Mouse (Mus musculus) heart, embryonic 16.5 days (tissue): ENCODE measurements at regions not wholly inside any gene's neighbourhood (a gene's known extent, or its start where the extent isn't known, plus 50 kb on each side); places are given as distances from the start of the nearest gene placed in this dataset.

Experiments used
- ATAC-seq: fragments of 200-750 bp; cut with Nextera tagmentation; replicated peaks from 2 replicates; pipeline ENCODE4 v1.8.0; 2017; ENCODE audit warnings: moderate number of reproducible peaks; ENCODE audit not compliant: insufficient read depth, low FRiP score; ENCODE audit errors: extremely low read depth
- H3K27ac ChIP-seq: fragments of 300-500 bp; sonication (generic); 2 replicates; pipeline ENCODE4 v1.5.1; 2014; ENCODE audit warnings: mild to moderate bottlenecking, low read length, control low read depth, moderate library complexity
- H3K27me3 ChIP-seq: fragments of 300-500 bp; sonication (generic); 2 replicates; pipeline ENCODE4 v1.6.1; 2014; ENCODE audit warnings: low read length, mixed read lengths; ENCODE audit not compliant: control insufficient read depth, insufficient read depth
- H3K36me3 ChIP-seq: fragments of 300-500 bp; sonication (generic); 2 replicates; pipeline ENCODE4 v1.6.1; 2014; ENCODE audit not compliant: control insufficient read depth, insufficient read depth
- H3K4me1 ChIP-seq: fragments of 300-500 bp; sonication (generic); 2 replicates; pipeline ENCODE4 v1.6.1; 2014; ENCODE audit warnings: low read length, mixed read lengths; ENCODE audit not compliant: control insufficient read depth, insufficient read depth
- H3K4me2 ChIP-seq: fragments of 300-500 bp; sonication (generic); 2 replicates; pipeline ENCODE4 v1.6.1; 2014; ENCODE audit warnings: low read depth, mild to moderate bottlenecking, control low read depth, low read length
- H3K4me3 ChIP-seq: fragments of 300-500 bp; sonication (generic); 2 replicates; pipeline ENCODE4 v1.5.1; 2014; ENCODE audit warnings: mild to moderate bottlenecking, control low read depth, low read length
- H3K9ac ChIP-seq: fragments of 300-500 bp; sonication (generic); 2 replicates; pipeline ENCODE4 v1.6.1; 2014; ENCODE audit warnings: low read length, control low read depth
- H3K9me3 ChIP-seq: fragments of 300-500 bp; sonication (generic); replicated peaks from 2 replicates; pipeline ENCODE4 v1.6.1; 2016; ENCODE audit warnings: low read length; ENCODE audit not compliant: control insufficient read depth
- WGBS: fragments of 180-500 bp; shearing (Covaris S2); extraction: QIAGEN DNeasy Blood & Tissue Kit; methylation state at CpG from one replicate; pipeline ENCODE4 v1.1.7; 2014; 5-methylcytosine and 5-hydroxymethylcytosine counted together

- Histone ChIP-seq H3K4me1 (no peaks in the 10 kb centered on the region), H3K9ac (no peak overlapping the region), H3K4me2 (no peak overlapping the region), H3K9me3 (peaks cover 11% of the 10 kb centered on the region), H3K36me3 (no peaks in the 10 kb centered on the region), H3K27ac (no peak overlapping the region), H3K4me3 (no peak overlapping the region), H3K27me3 (no peaks in the 10 kb centered on the region)
- ATAC-seq: no peak
- WGBS: 79% methylated on average over 7 of the region's 7 CpGs
Measured at GRCm38 (mm10) chr16:90585171-90585570, 142.0 kb downstream of the Mis18a start.

- no peaks in the 10 kb centered on the region for H3K9me3 ChIP-seq
- H3K36me3 ChIP-seq: no peaks in the 10 kb centered on the region
- H3K9ac ChIP-seq: no peak overlapping the region
- no peaks in the 10 kb centered on the region for H3K27me3 ChIP-seq
- 32% methylated on average over 8 of the region's 8 CpGs for WGBS
- H3K4me1 ChIP-seq: no peaks in the 10 kb centered on the region
- no peak overlapping the region for H3K4me3 ChIP-seq
- no peak overlapping the region for H3K27ac ChIP-seq
- ATAC-seq: no peak
- H3K4me2 ChIP-seq: no peak overlapping the region
Measured at GRCm38 (mm10) chr16:90580411-90580810, 146.8 kb downstream of the Mis18a start.

DNA sequence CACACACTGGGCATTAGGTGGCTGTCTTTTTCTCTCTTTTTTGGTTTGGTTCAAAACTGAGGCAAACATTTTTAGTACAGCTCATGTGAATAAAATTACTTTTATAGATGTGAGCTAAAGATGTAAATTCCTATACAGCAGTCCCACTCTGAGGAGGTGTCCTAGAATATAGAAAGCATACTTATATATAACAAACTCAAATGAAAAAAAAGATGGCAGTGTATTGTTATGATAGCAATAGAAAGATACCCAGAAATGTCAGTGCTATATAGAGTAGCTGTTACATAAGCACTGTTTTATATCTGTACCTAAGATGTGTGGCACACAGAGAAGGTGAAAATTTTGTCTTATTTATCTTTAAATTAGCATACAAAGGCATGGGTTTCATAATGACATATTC lies 156.1 kb downstream of the Mis18a start:
- ATAC-seq: no peak
- H3K27me3 ChIP-seq: no peaks in the 10 kb centered on the region
- no peaks in the 10 kb centered on the region for H3K36me3 ChIP-seq
- H3K9me3 ChIP-seq: 0 out of 2 replicates have a peak, but pooled peaks cover 2% of the 10 kb centered on the region
- no peak overlapping the region for H3K9ac ChIP-seq
- no peaks in the 10 kb centered on the region for H3K4me1 ChIP-seq
- no peak overlapping the region for H3K4me2 ChIP-seq
- no peak overlapping the region for H3K4me3 ChIP-seq
- H3K27ac ChIP-seq: no peak overlapping the region

DNA sequence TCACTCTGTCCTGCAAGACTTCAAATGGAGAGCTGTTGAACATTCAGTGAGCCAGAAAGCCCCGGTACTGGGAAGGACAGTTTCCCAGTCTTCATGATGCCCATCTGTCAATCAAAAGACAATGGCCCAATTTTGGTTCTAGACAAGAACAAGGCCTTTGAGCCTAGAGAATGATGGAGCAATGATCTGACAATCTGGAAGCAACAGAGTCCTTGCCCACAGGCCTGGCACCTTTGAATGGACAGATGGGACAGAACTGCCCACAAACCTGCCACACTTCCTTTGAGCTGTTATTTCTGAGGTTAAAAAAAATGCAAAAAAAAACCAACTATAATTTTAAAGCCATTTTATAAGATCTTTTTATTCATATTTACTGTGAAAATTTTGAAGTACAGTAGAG lies 157.4 kb downstream of the Mis18a start:
- H3K27me3 ChIP-seq: no peaks in the 10 kb centered on the region
- H3K36me3 ChIP-seq: no peaks in the 10 kb centered on the region
- H3K27ac ChIP-seq: no peak overlapping the region
- no peak overlapping the region for H3K4me3 ChIP-seq
- H3K4me2 ChIP-seq: no peak overlapping the region
- H3K9me3 ChIP-seq: 0 out of 2 replicates have a peak, but pooled peaks cover 2% of the 10 kb centered on the region
- H3K4me1 ChIP-seq: no peaks in the 10 kb centered on the region
- WGBS: 79% methylated on average over 1 of the region's 1 CpGs
- no peak overlapping the region for H3K9ac ChIP-seq
- no peak for ATAC-seq

- Histone ChIP-seq H3K36me3 (no peaks in the 10 kb centered on the region), H3K4me1 (no peaks in the 10 kb centered on the region), H3K9me3 (0 out of 2 replicates have a peak, but pooled peaks cover 2% of the 10 kb centered on the region), H3K4me3 (no peak overlapping the region), H3K4me2 (no peak overlapping the region), H3K27ac (no peak overlapping the region), H3K27me3 (no peaks in the 10 kb centered on the region), H3K9ac (no peak overlapping the region)
- ATAC-seq: no peak
- 52% methylated on average over 2 of the region's 2 CpGs for WGBS
Measured at GRCm38 (mm10) chr16:90565182-90565581, 162.0 kb downstream of the Mis18a start.

DNA sequence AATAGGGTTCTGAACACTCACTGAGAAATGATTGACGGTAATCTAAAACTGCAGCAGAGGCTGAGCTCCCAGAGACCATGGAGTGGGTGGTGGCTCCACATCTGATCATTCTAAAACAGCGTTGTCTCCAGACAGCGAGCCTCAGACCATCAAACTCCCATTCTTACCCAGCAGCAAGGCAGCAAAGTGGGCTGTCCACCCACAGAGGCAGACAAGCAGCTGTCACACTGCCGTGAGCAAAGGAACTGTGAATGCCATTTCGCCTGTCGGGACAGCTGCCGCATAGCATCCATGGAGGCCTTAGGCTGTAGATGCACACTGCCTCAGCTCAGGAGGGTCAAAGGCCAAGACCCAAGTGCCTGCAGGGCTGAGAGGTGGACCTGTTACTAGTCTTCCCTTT lies 167.3 kb downstream of the Hunk start:
- Histone ChIP-seq H3K27me3 (0 out of 2 replicates have a peak, but pooled peaks cover 2% of the 10 kb centered on the region), H3K9me3 (peaks cover 6% of the 10 kb centered on the region), H3K27ac (no peak overlapping the region), H3K4me3 (no peak overlapping the region), H3K9ac (no peak overlapping the region), H3K4me1 (peaks cover 3% of the 10 kb centered on the region; the same call in 1 of the 2 replicates), H3K36me3 (no peaks in the 10 kb centered on the region), H3K4me2 (no peak overlapping the region)
- ATAC-seq: no peak
- WGBS: 93% methylated on average over 7 of the region's 7 CpGs

- ATAC-seq: no peak
- Histone ChIP-seq H3K36me3 (no peaks in the 10 kb centered on the region), H3K4me3 (no peak overlapping the region), H3K27me3 (0 out of 2 replicates have a peak, but pooled peaks cover 5% of the 10 kb centered on the region), H3K4me2 (no peak overlapping the region), H3K27ac (no peak overlapping the region), H3K9ac (no peak overlapping the region), H3K9me3 (peaks cover 6% of the 10 kb centered on the region), H3K4me1 (peaks cover 3% of the 10 kb centered on the region; the same call in 1 of the 2 replicates)
- WGBS: 62% methylated on average over 3 of the region's 3 CpGs
Measured at GRCm38 (mm10) chr16:90551041-90551440, 165.2 kb downstream of the Hunk start.

GRCm38 (mm10) chr16:90550058-90550795 lies 164.4 kb downstream of the Hunk start:
- Histone ChIP-seq H3K27ac (no peak overlapping the region), H3K9me3 (peaks cover 6% of the 10 kb centered on the region), H3K4me2 (no peak overlapping the region), H3K9ac (no peak overlapping the region), H3K4me1 (peaks cover 3% of the 10 kb centered on the region; the same call in 1 of the 2 replicates), H3K36me3 (no peaks in the 10 kb centered on the region), H3K27me3 (0 out of 2 replicates have a peak, but pooled peaks cover 5% of the 10 kb centered on the region), H3K4me3 (no peak overlapping the region)
- WGBS: 48% methylated on average over 13 of the region's 13 CpGs
- ATAC-seq: no peak
